Mouse (Mus musculus) gastrocnemius, postnatal 4 days (tissue): ENCODE results near the gene Slc22a28. TPM values are rescaled to one million over a fixed set of nuclear protein-coding genes. Genes with fewer than 3 reads are reported as not detected.
"Not testable (repeated sequence)": the region's sequence is repeated elsewhere in the genome, so short reads cannot be mapped to it uniquely, and the experiment has no call there.

Experiments used
- DNase-seq, 2 experiments: peaks; one replicate each; pipeline ENCODE4 v3.0.0; 2021 to 2022; ENCODE audit warnings: low spot score in 2 of 2, mixed read lengths in 2 of 2
- long read RNA-seq, 2 experiments: library from polyadenylated mRNA; stranded (forward); transcript quantifications; one replicate each; pipeline ENCODE4 v2.0.0; 2021
- total RNA-seq, 2 experiments: library from RNA; stranded (reverse); gene quantifications; 2 replicates each; pipeline ENCODE4 v1.2.3; 2021

Slc22a28 gene
- not detected for total RNA-seq
- long read RNA-seq, experiment 1 = 0 reads
- long read RNA-seq, experiment 2 = 0 reads

DNA sequence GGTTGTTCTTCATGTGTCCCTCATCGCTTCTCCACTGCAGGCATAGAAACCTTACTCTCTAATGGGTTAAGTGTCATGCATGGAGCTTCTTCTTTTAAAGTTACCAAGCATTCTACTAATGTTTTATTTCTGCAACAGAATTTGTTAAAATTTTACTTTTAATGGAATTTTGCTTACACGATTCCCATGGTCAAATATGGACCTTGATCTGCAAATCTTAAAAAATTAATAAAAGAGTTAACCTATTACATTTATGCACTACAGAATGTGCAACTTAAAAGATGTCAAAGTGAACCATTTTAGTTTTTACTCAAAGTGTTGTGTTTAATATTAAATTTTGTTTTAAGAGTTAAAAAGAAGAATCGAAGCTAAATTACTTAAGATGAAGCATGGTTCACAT lies at the start of gene Slc22a28:
Gene Slc22a28 (minus strand): TSS at position 102 of the 400 bp plus-strand sequence.
- DNase-seq = not testable (repeated sequence)

DNA sequence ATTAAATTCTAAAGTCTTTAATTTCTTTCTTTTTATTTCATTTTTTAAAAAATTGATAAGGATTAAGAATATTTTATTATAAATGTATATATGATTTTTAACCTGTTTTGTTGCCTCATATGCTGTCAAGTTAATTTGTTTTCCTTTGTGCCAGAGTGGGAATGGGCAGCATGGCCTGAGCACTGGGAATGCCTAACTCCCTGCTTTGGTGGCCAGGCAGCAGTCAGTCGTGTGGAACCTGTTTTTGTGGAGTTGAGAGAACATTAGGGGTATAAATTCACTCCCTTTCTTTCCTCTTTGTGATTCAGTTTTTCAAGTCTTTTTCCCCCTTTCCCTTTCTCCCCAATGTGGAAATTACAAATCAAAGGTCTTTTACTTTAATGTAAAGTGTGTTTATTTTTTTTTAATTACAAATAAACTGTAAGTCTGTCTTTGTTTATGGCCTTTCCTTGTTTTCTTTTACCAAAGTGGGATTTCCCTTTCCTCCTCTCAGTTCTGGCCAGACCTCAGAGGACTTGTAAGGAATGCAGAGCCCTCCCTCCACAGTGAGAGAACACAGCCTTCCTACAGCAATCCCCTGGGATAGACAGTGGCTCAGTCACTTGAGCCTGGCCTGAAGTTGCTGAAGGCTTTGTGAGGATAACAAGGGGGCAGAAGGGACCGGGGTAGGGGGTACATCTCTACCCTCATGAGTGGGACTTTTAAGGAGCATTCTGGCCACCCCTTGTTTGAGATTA lies 17.2 kb upstream of the Slc22a28 start:
- DNase-seq = no peak

DNA sequence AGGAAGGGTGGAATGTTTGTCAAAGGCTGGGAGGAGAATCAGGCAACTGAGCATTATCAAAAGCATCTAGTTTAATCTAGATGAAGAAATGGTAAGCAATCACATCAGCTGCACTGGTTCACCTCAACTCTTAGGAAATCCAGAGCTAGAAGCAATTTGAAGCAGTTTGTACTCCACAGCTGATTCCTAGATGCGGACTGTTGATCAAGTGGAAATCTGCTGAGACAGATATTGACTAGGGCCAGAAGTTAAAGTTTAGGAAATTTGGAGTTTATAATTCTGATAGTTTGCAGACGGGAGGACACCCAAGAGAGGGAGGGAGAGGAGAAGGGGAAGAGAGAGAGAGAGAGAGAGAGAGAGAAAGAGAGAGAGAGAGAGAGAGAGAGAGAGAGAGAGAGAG lies 10.9 kb upstream of the Slc22a28 start:
- not testable (repeated sequence) for DNase-seq

DNA sequence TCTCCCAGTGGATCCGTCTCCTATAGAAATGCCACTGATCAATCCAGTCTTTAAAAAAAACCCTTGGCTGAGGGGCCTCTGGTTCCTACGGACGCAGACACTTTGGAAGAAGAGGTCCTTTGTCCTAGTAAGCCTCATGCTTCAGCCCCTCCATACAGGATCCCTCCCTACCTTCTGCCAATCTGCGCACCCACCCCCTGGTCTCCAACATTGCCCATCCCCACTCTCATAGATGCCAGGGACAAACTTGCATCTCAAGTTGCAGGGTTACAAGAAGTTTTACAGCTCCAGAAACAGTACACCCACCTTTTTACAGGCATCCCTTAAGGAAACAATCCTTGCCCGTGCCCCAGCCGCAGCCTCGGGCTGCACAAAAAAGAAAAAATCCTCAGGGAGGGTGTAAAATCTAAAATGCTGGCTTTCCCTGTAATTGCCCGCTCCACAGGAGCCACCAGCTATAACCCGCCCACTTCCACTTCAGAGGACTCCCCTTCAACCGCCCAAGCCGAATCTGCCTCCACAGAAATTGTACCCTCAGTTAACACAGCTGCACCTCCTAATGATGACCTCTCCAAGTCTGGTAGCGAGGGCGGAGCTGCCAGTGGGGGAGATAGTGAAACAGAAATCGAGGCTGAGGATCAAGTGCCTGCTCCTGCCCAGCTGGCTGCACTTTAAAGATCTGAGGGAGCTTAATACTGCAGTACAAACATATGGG lies 2.5 kb upstream of the Slc22a28 start:
- DNase-seq = not testable (repeated sequence)

DNA sequence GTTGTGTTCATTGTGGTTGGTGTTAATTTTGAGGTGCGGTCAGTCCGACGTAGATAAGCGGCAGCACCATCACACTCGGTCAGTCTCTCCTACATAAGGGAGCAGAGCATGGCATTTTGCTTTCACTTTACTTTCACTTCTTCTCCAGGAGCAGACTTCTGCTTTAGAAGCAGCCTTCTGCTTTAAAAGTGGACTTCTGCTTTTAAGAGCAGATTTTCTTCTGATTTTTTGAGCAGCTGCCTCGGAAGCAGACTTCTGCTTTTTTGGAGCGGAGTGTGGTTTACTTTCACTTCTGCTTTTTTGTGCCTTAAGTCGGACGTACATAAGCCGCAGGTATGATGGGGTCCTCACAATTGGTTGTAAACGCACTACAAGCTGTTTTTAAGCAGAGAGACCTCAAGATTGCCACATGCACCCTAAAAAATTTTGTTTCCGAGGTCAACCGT lies 111.9 kb downstream of the Slc22a28 start:
- DNase-seq = no peak

DNA sequence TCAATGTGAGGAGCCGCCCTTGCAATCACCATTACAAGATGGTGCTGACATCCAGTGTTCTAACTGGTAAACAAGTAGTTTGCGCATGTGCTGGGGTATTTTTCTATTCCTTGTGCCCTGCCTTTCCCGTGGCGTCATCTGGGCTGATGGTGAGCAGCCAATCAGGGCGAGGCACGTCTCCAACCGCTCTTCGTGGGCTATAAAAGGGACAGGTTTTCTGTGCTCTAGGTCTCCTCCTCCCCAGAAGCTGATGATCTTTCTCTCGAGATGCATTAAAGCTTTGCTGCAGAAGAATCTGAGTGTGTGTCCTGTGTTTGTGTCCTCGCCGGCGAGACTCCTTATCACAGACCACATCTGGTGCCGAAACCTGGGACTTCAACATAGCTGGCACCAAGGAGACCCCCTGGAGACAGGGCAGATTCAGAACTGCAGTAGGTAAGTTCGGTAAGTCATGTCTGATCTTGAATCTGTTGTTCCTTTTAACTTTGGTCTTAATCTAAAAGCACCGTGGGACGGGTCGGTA lies 112.4 kb downstream of the Slc22a28 start:
- DNase-seq = not testable (repeated sequence)

DNA sequence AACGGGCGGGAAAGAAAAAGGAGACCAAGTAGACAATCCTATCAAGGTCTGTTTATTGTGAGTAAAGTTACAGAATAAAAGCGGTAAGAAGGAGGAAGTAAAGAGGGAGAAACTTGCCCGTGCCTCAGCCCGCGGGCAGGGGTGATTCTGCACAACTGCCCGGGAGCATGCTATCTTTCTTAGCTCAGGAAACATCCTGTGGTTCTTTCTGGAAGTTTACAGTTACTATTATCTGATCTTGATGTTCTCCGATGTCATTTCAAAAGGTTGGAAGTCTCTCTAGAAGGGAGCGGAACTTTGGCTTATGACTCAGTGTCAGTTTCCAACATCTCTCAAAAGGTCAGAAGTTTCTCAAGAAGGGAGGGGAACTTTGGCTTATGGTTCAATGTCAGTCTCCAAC lies 113.2 kb downstream of the Slc22a28 start:
- DNase-seq = not testable (repeated sequence)

Other genes with a start within 250 kb of the Slc22a28 start
- under 1 TPM in 1 of 2 experiments, not detected in 1; 0.16 TPM for gene Slc22a27, start 166.0 kb downstream of the Slc22a28 start, total RNA-seq
- not detected for gene Slc22a29, start 86.9 kb upstream of the Slc22a28 start, total RNA-seq